Mouse (Mus musculus): ENCODE data around the gene Mcrip1. TPM values are rescaled to one million over a fixed set of nuclear protein-coding genes. Genes with fewer than 3 reads are reported as not detected.

Mcrip1 gene
- polyA plus RNA-seq, 1 experiment, result 30.3 TPM

DNA sequence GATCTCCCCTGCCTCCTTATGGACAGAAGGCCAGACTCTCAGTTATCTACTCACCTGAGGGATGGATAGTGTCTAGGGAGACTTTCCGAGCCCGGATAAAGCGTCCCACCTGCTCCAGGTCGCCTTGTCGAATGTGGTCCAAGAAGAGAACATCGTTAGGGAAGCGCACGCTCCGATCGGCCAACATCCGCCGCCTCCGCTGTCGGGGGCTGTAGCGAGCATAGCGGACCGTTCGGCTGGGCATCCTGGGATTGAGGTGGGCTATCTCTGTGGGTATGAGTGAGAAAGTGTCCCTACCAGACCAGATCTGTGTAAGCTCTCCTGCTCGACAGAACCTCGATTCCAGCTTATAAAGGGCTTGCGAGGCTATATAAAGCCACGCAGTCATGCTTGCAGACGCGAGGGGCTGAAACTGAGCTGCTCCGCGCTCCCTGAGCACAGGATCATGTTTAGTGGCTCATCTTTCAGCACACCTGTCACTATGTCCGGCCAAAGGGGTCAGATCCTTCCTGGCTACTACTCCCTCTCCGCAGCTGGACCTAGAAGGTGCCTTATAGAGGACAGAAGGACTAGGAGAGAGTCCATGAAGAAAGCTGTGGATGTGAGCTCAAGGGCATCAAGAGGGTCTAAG lies 1.4 kb upstream of the Mcrip1 start, which contains the start of gene Ppp1r27:
Gene Ppp1r27, minus strand, starts transcription at position 323 of the 631 bp plus-strand sequence.
- H3K4me3 ChIP-seq (ENCODE audit: low read depth, low read length), result peak within 1 kb of the TSS; percentile 74
- peaks cover 27% of the 10 kb centered on the region; the same call in 1 of the 2 replicates for H3K4me1 ChIP-seq (ENCODE audit: control insufficient read depth, insufficient read depth, insufficient read length, low read length)
- no peaks in the 10 kb centered on the region for H3K27me3 ChIP-seq (ENCODE audit: control insufficient read depth, insufficient read depth, low read length)
- no peaks in the 10 kb centered on the region for H3K36me3 ChIP-seq (ENCODE audit: control insufficient read depth, insufficient read depth, low read length)
- 96% methylated on average over 28 of the region's 28 CpGs for WGBS
- H3K27ac ChIP-seq (ENCODE audit: insufficient read depth, low read depth, low read length), result peak within 1 kb of the TSS; percentile 10; the same call in 1 of the 2 replicates
- TF ChIP-seq CTCF (IDR thresholded peaks at IDR 0.05; ENCODE audit: extremely low read depth, insufficient read length, insufficient replicate concordance, low read depth, low read length), result no peak
- no peak for TF ChIP-seq POLR2A (IDR thresholded peaks at IDR 0.05; ENCODE audit: low read depth, low read length)

DNA sequence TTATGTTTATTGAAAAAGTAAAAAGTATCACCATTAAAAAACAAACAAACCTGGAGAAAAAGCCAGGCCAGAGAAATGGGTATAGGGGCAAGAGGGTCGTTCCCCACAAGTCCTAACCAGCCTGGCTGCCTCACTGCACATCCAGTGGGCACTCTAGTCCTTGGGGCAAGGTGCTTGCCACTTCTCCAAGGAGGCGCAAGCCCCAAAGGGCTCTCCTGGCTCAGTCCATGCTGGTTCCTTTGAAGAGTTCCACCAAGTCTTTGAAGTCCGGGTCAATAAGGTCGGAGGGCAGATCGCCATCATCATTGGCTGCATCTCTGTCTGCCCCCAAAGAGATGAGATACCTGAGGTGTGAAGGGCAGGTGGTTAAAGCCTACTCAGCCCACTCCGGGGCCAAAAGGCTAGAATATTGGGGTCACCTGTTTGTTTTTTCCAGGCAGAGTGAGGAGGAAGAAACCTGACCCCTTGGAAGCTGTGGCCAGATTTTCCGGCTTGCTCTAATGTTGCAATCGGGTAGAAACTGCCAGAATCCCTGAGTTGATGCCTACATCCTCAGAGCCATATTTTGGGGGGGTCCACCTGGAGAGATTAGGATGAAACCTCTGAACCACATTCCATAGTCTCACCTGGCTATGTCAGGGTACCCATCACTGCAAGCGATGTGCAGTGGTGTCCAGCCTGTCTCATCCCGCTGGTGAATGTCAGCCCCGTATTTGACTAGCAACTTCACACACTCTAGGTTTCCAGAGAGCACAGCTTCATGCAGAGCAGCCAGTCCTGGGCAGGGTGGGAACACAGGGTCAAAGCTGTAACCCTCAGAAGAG lies 671 bp upstream of the Mcrip1 start:
- WGBS, result 56% methylated on average over 11 of the region's 11 CpGs
- peak overlapping the region; percentile 10; the same call in 1 of the 2 replicates for H3K27ac ChIP-seq (ENCODE audit: insufficient read depth, low read depth, low read length)

DNA sequence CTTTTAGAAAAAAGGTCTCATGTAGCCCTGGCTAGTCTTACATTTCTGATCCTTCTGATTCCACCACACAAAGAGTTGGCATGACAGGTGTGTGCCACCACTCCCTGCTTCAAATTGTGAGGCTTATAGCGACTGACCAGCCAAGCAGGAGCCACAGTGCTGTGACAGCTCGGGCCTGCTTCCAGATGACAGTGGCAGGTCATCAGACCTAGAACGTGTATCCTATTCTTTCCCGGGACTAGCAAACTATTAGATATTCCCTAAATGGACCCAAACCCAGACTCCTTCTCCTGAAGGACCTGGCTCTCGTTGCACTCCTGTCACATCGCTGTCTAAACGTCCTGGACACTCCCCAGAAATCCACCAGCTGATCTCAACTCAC lies 750 bp downstream of the Mcrip1 start:
- under 1% methylated on average over 7 of the region's 7 CpGs for WGBS
- no peak for TF ChIP-seq CTCF (IDR thresholded peaks at IDR 0.05; ENCODE audit: extremely low read depth, insufficient read length, insufficient replicate concordance, low read depth, low read length)
- no peak for TF ChIP-seq POLR2A (IDR thresholded peaks at IDR 0.05; ENCODE audit: low read depth, low read length)
- H3K4me3 ChIP-seq (ENCODE audit: low read depth, low read length), result peak overlapping the region; percentile 74

More for the DNA sequence above, 671 bp upstream of the Mcrip1 start:
- TF ChIP-seq POLR2A (IDR thresholded peaks at IDR 0.05; ENCODE audit: low read depth, low read length) (no peak), CTCF (IDR thresholded peaks at IDR 0.05; ENCODE audit: extremely low read depth, insufficient read length, insufficient replicate concordance, low read depth, low read length) (no peak)
- Histone ChIP-seq H3K4me3 (ENCODE audit: low read depth, low read length) (peak overlapping the region; percentile 74), H3K4me1 (ENCODE audit: control insufficient read depth, insufficient read depth, insufficient read length, low read length) (peaks cover 28% of the 10 kb centered on the region; the same call in 1 of the 2 replicates), H3K27me3 (ENCODE audit: control insufficient read depth, insufficient read depth, low read length) (no peaks in the 10 kb centered on the region), H3K36me3 (ENCODE audit: control insufficient read depth, insufficient read depth, low read length) (no peaks in the 10 kb centered on the region)

DNA sequence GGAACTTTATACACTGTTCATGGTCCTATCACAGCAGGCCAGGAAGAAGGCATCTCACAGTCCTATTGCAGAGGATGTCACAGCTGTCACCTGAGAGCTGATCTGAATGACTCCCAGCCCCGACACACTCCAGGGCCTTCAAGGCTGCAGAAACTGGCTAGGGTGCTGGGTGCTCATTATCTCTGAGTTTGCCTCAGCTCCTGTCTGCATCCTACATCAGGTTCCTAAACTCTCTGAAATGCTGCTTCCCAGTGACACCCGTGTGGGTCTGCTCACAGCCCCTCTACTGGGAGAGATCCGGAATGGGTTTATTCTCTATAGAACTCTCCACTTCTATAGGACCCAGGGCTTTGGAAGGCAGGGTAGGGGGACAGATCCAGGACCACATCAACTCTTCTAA lies 1.3 kb downstream of the Mcrip1 start:
- peaks cover 25% of the 10 kb centered on the region; the same call in 1 of the 2 replicates for H3K4me1 ChIP-seq (ENCODE audit: control insufficient read depth, insufficient read depth, insufficient read length, low read length)
- peak overlapping the region; percentile 94 for H3K27ac ChIP-seq (ENCODE audit: insufficient read depth, low read depth, low read length)
- H3K36me3 ChIP-seq (ENCODE audit: control insufficient read depth, insufficient read depth, low read length), result no peaks in the 10 kb centered on the region
- WGBS, result 65% methylated on average over 3 of the region's 3 CpGs
- TF ChIP-seq CTCF (IDR thresholded peaks at IDR 0.05; ENCODE audit: extremely low read depth, insufficient read length, insufficient replicate concordance, low read depth, low read length) (no peak), POLR2A (IDR thresholded peaks at IDR 0.05; ENCODE audit: low read depth, low read length) (no peak)
- H3K4me3 ChIP-seq (ENCODE audit: low read depth, low read length), result no peak overlapping the region
- no peaks in the 10 kb centered on the region for H3K27me3 ChIP-seq (ENCODE audit: control insufficient read depth, insufficient read depth, low read length)

More for the DNA sequence above, 750 bp downstream of the Mcrip1 start:
- Histone ChIP-seq H3K36me3 (ENCODE audit: control insufficient read depth, insufficient read depth, low read length) (no peaks in the 10 kb centered on the region), H3K27ac (ENCODE audit: insufficient read depth, low read depth, low read length) (peak overlapping the region; percentile 94), H3K4me1 (ENCODE audit: control insufficient read depth, insufficient read depth, insufficient read length, low read length) (peaks cover 25% of the 10 kb centered on the region; the same call in 1 of the 2 replicates), H3K27me3 (ENCODE audit: control insufficient read depth, insufficient read depth, low read length) (no peaks in the 10 kb centered on the region)

DNA sequence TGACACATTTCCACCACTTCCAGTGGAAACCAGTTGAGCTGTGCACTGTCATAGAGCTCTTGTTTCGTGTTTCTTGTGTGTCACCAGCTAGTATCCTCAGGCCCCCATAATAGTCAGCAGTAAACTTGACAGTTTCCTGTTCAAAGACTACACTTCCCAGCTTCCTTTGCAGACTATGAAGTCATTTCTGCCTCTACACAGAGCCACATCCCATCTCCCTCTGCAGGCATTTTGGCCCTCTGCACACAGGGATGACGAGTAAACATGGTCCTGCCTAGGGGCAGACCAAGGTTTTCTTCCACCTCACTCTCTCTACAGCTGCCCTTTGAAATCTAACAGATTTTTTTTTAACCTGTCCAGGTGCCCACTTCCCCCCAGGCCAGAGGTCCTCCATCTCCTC lies 2.1 kb downstream of the Mcrip1 start:
- no peaks in the 10 kb centered on the region for H3K27me3 ChIP-seq (ENCODE audit: control insufficient read depth, insufficient read depth, low read length)
- no peaks in the 10 kb centered on the region for H3K36me3 ChIP-seq (ENCODE audit: control insufficient read depth, insufficient read depth, low read length)
- peak overlapping the region; percentile 10; the same call in 1 of the 2 replicates for H3K27ac ChIP-seq (ENCODE audit: insufficient read depth, low read depth, low read length)
- no peak for TF ChIP-seq CTCF (IDR thresholded peaks at IDR 0.05; ENCODE audit: extremely low read depth, insufficient read length, insufficient replicate concordance, low read depth, low read length)
- TF ChIP-seq POLR2A (IDR thresholded peaks at IDR 0.05; ENCODE audit: low read depth, low read length), result no peak
- peaks cover 25% of the 10 kb centered on the region; the same call in 1 of the 2 replicates for H3K4me1 ChIP-seq (ENCODE audit: control insufficient read depth, insufficient read depth, insufficient read length, low read length)
- H3K4me3 ChIP-seq (ENCODE audit: low read depth, low read length), result no peak overlapping the region
- 47% methylated on average over 2 of the region's 2 CpGs for WGBS

DNA sequence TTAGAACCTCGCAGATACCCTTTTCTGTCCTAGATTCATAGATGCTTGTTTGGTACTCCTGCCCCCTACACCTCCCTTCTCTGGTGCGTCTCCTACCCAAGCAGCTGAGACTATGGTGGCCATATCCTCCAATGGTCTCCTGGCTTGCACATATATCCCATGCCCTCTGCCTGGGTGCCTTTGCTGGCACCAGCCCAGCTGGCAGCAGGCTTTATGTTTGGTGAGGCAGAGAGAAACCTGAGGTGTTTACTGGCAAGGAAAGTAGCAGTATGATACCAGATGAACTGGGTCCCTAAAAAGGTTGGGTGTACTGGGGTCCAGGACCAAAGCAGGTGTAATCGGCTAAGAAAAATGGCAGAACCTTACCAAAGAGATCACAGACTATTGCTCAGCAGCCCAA lies 3.6 kb downstream of the Mcrip1 start:
- WGBS, result 88% methylated on average over 3 of the region's 3 CpGs
- no peak overlapping the region; the same call in 1 of the 2 replicates for H3K27ac ChIP-seq (ENCODE audit: insufficient read depth, low read depth, low read length)

DNA sequence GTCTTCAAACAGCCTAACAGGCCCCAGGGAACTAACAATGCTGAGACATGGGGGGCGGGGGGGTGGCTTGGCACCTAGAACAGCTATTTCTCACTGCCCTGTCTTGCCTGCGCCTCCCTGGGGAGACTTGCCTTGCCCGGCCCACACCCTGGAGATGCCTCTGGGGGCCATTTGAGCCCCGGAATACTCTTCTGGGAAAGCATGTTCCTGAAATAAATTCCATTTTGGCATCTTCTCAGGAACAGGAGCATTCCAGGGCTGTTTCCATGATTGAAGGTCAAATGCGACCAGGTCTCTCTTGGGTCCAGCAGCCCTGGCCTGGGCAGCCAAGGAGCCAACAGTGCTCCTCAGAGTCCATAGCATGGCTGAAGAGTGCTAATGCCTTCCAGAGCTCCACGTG lies 7.2 kb downstream of the Mcrip1 start:
- no peak for TF ChIP-seq POLR2A (IDR thresholded peaks at IDR 0.05; ENCODE audit: low read depth, low read length)
- TF ChIP-seq CTCF (IDR thresholded peaks at IDR 0.05; ENCODE audit: extremely low read depth, insufficient read length, insufficient replicate concordance, low read depth, low read length), result no peak
- Histone ChIP-seq H3K27ac (ENCODE audit: insufficient read depth, low read depth, low read length) (no peak overlapping the region), H3K4me1 (ENCODE audit: control insufficient read depth, insufficient read depth, insufficient read length, low read length) (peaks cover 22% of the 10 kb centered on the region), H3K4me3 (ENCODE audit: low read depth, low read length) (no peak overlapping the region), H3K27me3 (ENCODE audit: control insufficient read depth, insufficient read depth, low read length) (no peaks in the 10 kb centered on the region), H3K36me3 (ENCODE audit: control insufficient read depth, insufficient read depth, low read length) (no peaks in the 10 kb centered on the region)
- 91% methylated on average over 6 of the region's 6 CpGs for WGBS

More for the DNA sequence above, 3.6 kb downstream of the Mcrip1 start:
- Histone ChIP-seq H3K4me1 (ENCODE audit: control insufficient read depth, insufficient read depth, insufficient read length, low read length) (peaks cover 25% of the 10 kb centered on the region; the same call in 1 of the 2 replicates), H3K27me3 (ENCODE audit: control insufficient read depth, insufficient read depth, low read length) (no peaks in the 10 kb centered on the region), H3K4me3 (ENCODE audit: low read depth, low read length) (no peak overlapping the region), H3K36me3 (ENCODE audit: control insufficient read depth, insufficient read depth, low read length) (no peaks in the 10 kb centered on the region)
- TF ChIP-seq CTCF (IDR thresholded peaks at IDR 0.05; ENCODE audit: extremely low read depth, insufficient read length, insufficient replicate concordance, low read depth, low read length) (no peak), POLR2A (IDR thresholded peaks at IDR 0.05; ENCODE audit: low read depth, low read length) (no peak)

Measured in small intestine, adult 2 months (tissue).